Mouse (Mus musculus): ENCODE results near the gene Kcnab3. TPM values are rescaled to one million over a fixed set of nuclear protein-coding genes. Genes with fewer than 3 reads are reported as not detected.
"Not testable (repeated sequence)": the region's sequence is repeated elsewhere in the genome, so short reads cannot be mapped to it uniquely, and the experiment has no call there.

Kcnab3 gene
- 10 to 100 TPM; 67.1 to 68.0 TPM for total RNA-seq (2021)

GRCm38 (mm10) chr11:69325628-69326407, at the start of gene Kcnab3:
TSS of gene Kcnab3 (plus strand) at chr11:69326258.
- intact Hi-C loops (cut with DNase I) = loop anchor here (2.0 kb wide), 1 partner anchor 63 kb away; no protein-coding TSS in a partner anchor
- peak; percentile 84 to 93 for DNase-seq (ENCODE audit: low spot score in 2 of 2)

- no peak for DNase-seq (ENCODE audit: low spot score in 2 of 2)
- intact Hi-C loops (cut with DNase I) = no loop called here
Observed at GRCm38 (mm10) chr11:69277267-69277666, 48.8 kb upstream of the Kcnab3 start.

- no peak for DNase-seq (ENCODE audit: low spot score in 2 of 2)
- intact Hi-C loops (cut with DNase I) = no loop called here
Observed at GRCm38 (mm10) chr11:69291111-69291510, 34.9 kb upstream of the Kcnab3 start.

- DNase-seq (ENCODE audit: low spot score in 2 of 2) = peak in 1 of 2 experiments; percentile 74
- intact Hi-C loops (cut with DNase I) = no loop called here
Observed at GRCm38 (mm10) chr11:69295286-69295685, 30.8 kb upstream of the Kcnab3 start.

GRCm38 (mm10) chr11:69297799-69298198, 28.3 kb upstream of the Kcnab3 start:
- peak in 1 of 2 experiments; percentile 66 for DNase-seq (ENCODE audit: low spot score in 2 of 2)
- intact Hi-C loops (cut with DNase I) = loop anchor here (2.0 kb wide), 1 partner anchor 25 kb away; the partner anchor contains the start of genes Cntrob and Trappc1

- DNase-seq (ENCODE audit: low spot score in 2 of 2) = no peak
Observed at GRCm38 (mm10) chr11:69298231-69298630, 27.8 kb upstream of the Kcnab3 start.

GRCm38 (mm10) chr11:69302817-69303216, 23.2 kb upstream of the Kcnab3 start:
- intact Hi-C loops (cut with DNase I) = no loop called here

More at GRCm38 (mm10) chr11:69298231-69298630, 27.8 kb upstream of the Kcnab3 start:
- intact Hi-C loops (cut with DNase I) = loop anchor here (2.0 kb wide), 1 partner anchor 25 kb away; the partner anchor contains the start of genes Cntrob and Trappc1

GRCm38 (mm10) chr11:69305291-69305690, 20.8 kb upstream of the Kcnab3 start:
- intact Hi-C loops (cut with DNase I) = no loop called here
- no peak for DNase-seq (ENCODE audit: low spot score in 2 of 2)

More at GRCm38 (mm10) chr11:69302817-69303216, 23.2 kb upstream of the Kcnab3 start:
- no peak for DNase-seq (ENCODE audit: low spot score in 2 of 2)

GRCm38 (mm10) chr11:69306039-69306438, 20.0 kb upstream of the Kcnab3 start:
- intact Hi-C loops (cut with DNase I) = no loop called here
- DNase-seq (ENCODE audit: low spot score in 2 of 2) = no peak

GRCm38 (mm10) chr11:69311266-69311665, 14.8 kb upstream of the Kcnab3 start:
- intact Hi-C loops (cut with DNase I) = no loop called here
- DNase-seq (ENCODE audit: low spot score in 2 of 2) = no peak

- DNase-seq (ENCODE audit: low spot score in 2 of 2) = no peak
- intact Hi-C loops (cut with DNase I) = no loop called here
Observed at GRCm38 (mm10) chr11:69316361-69316760, 9.7 kb upstream of the Kcnab3 start.

- intact Hi-C loops (cut with DNase I); DNase-seq (ENCODE audit: low spot score in 2 of 2): not testable (repeated sequence)
Observed at GRCm38 (mm10) chr11:69318000-69318399, 8.1 kb upstream of the Kcnab3 start.

GRCm38 (mm10) chr11:69321580-69321979, 4.5 kb upstream of the Kcnab3 start:
- no peak for DNase-seq (ENCODE audit: low spot score in 2 of 2)
- intact Hi-C loops (cut with DNase I) = loop anchor here (5.0 kb wide), 1 partner anchor 46 kb away; the partner anchor contains the start of gene Chd3

- intact Hi-C loops (cut with DNase I) = loop anchor here (2.0 to 5.0 kb wide), 3 partner anchors 23 to 53 kb away; partner anchors contain the start of gene Chd3
- DNase-seq (ENCODE audit: low spot score in 2 of 2) = peak; percentile 34 to 77
Observed at GRCm38 (mm10) chr11:69322010-69322409, 4.0 kb upstream of the Kcnab3 start.

- intact Hi-C loops (cut with DNase I) = loop anchor here (2.0 to 5.0 kb wide), 3 partner anchors 24 to 54 kb away; partner anchors contain the start of gene Chd3
- DNase-seq (ENCODE audit: low spot score in 2 of 2) = no peak
Observed at GRCm38 (mm10) chr11:69322693-69323471, 3.2 kb upstream of the Kcnab3 start.

- intact Hi-C loops (cut with DNase I) = loop anchor here (2.0 to 5.0 kb wide), 4 partner anchors 25 to 65 kb away; partner anchors contain the start of gene Chd3
- DNase-seq (ENCODE audit: low spot score in 2 of 2) = peak; percentile 97 to 99
Observed at GRCm38 (mm10) chr11:69323667-69324111, 2.4 kb upstream of the Kcnab3 start, which contains the start of the genes Cntrob and Trappc1. TSS of gene Cntrob (minus strand) at chr11:69323775. TSS of gene Trappc1 (plus strand) at chr11:69323980.

GRCm38 (mm10) chr11:69324749-69325148, 1.3 kb upstream of the Kcnab3 start:
- no peak for DNase-seq (ENCODE audit: low spot score in 2 of 2)
- intact Hi-C loops (cut with DNase I) = loop anchor here (2.0 to 5.0 kb wide), 2 partner anchors 43 to 64 kb away; partner anchors contain the start of gene Chd3

GRCm38 (mm10) chr11:69326408-69327156, 524 bp downstream of the Kcnab3 start:
- intact Hi-C loops (cut with DNase I) = no loop called here
- no peak for DNase-seq (ENCODE audit: low spot score in 2 of 2)

GRCm38 (mm10) chr11:69327157-69327442, 1.0 kb downstream of the Kcnab3 start:
- DNase-seq (ENCODE audit: low spot score in 2 of 2) = no peak
- intact Hi-C loops (cut with DNase I) = no loop called here
